Mouse (Mus musculus): ENCODE measurements at regions not wholly inside any gene's neighbourhood (a gene's known extent, or its start where the extent isn't known, plus 50 kb on each side); places are given as distances from the start of the nearest gene placed in this dataset.
A peak's percentile ranks its signal among the peaks of the same experiment; 100 is the strongest.
"Not testable (repeated sequence)": the region's sequence is repeated elsewhere in the genome, so short reads cannot be mapped to it uniquely, and the experiment has no call there.

- no peak for ATAC-seq (replicated peaks; ENCODE audit: poor library complexity, severe bottlenecking)
Observed at GRCm38 (mm10) chr5:134848981-134849380, 57.6 kb downstream of the Tmem270 start.

- ATAC-seq (replicated peaks; ENCODE audit: poor library complexity, severe bottlenecking): no peak
Observed at GRCm38 (mm10) chr5:134848571-134848970, 58.0 kb downstream of the Tmem270 start.

- ATAC-seq (replicated peaks; ENCODE audit: poor library complexity, severe bottlenecking): no peak
Observed at GRCm38 (mm10) chr5:134845416-134845815, 61.1 kb downstream of the Tmem270 start.

GRCm38 (mm10) chr5:134844216-134844615 is 62.3 kb downstream of the Tmem270 start:
- ATAC-seq (replicated peaks; ENCODE audit: poor library complexity, severe bottlenecking): not testable (repeated sequence)

DNA sequence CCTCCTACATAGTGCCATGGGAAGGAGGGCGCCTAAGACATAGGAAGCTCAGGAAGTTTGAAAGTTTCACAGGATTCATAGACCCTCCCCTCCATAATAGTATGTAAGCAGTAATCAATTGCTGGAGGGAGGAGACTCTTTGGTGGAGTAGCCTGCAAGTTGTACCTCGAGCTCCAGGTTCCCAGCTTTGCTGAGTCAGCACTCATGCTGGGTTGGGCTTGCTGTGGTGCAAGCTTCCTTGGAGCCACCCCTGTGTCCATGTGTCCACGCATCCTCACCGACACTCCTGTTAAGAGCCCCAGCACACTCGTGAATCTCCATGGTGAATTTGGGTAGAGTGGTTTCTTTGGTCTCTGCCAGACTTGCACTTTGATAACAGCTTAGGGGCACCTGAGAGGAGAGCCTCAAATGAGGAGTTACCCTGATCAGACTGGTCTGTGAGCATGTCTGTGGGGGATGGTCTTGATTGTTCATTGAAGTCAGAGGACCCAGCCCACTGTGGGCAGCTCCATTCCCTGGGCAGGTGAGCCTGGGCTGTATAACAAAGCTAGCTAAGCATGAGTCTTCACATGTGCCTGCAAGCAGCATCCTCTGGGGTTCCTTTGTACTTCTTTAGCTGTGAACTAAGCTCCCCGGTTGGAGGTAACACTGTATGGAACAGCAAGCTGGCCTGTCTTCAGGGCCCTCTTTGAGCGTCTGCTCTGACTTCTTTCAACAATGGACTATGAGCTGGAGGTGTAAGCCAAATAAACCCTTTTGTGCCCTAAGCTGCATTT is 65.1 kb downstream of the Tmem270 start:
- no peak for ATAC-seq (replicated peaks; ENCODE audit: poor library complexity, severe bottlenecking)

GRCm38 (mm10) chr5:134836489-134836888 is 70.0 kb downstream of the Tmem270 start:
- ATAC-seq (replicated peaks; ENCODE audit: poor library complexity, severe bottlenecking): no peak

GRCm38 (mm10) chr5:134832896-134833295 is 73.6 kb downstream of the Tmem270 start:
- no peak for ATAC-seq (replicated peaks; ENCODE audit: poor library complexity, severe bottlenecking)

- ATAC-seq (replicated peaks; ENCODE audit: poor library complexity, severe bottlenecking): no peak
Observed at GRCm38 (mm10) chr5:134817671-134818070, 70.5 kb upstream of the Eln start.

DNA sequence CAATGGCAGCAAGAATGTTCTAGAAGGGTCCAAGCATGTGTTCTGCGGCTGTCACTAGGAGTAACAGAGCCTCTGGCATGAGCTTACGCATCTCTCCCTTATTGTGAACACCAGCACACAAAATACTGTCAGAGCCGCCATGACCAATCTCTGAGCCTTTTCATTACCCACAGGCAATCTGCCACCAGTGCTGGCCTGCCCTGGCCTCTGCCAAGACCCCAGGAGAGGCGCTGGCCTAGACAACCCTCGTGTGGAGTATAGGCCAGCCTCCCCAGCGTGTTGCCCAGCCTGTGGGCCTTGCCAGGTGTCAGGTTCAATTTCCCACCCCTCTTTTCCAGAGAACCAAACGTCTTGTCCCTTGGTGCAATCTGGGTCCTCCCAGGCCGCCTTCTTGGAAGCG is 62.0 kb upstream of the Eln start:
- ATAC-seq (replicated peaks; ENCODE audit: poor library complexity, severe bottlenecking): no peak

DNA sequence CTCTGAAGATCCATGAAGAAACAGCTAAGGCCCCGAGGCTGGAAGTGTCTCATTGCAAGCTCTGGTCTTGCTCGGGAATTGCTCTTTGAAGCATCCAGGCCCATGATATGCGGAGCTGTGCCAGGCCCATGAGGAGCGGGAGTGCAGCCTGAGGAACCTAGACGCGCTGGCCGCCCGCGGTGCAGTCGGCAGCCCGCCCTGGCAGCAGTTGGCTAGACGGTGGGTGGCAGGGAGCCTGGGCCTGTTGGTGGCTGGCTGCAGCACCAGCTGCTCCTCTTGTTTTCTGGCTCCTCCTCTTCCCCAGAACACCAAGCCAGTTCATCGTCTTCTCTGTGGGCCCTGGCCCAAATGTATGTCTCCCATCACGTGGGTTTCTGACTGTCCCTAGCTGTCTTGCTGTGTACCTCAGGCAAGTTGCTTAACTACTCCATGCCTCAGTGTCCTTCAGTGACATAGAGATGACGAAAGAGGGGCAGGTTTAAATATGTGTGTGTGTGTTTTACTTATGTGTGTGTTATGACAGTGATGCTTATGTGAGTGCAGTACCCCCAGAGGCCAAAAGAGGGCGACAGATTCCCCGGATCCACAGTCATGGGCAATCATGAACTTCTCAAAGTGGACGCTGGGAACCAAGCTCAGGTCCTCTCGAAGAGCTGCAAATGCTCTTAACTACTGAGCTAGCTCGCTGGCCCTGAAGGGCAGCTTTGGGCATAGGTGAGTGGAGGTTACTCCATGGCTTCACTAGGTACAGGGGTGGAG is 57.3 kb upstream of the Eln start:
- no peak for ATAC-seq (replicated peaks; ENCODE audit: poor library complexity, severe bottlenecking)

GRCm38 (mm10) chr5:134802161-134802719 is 55.1 kb upstream of the Eln start:
- peak; percentile 98 for ATAC-seq (replicated peaks; ENCODE audit: poor library complexity, severe bottlenecking)

- no peak for ATAC-seq (replicated peaks; ENCODE audit: poor library complexity, severe bottlenecking)
Observed at GRCm38 (mm10) chr5:134800481-134800880, 53.4 kb upstream of the Eln start.

GRCm38 (mm10) chr5:134799911-134800310 is 52.8 kb upstream of the Eln start:
- ATAC-seq (replicated peaks; ENCODE audit: poor library complexity, severe bottlenecking): no peak

GRCm38 (mm10) chr5:134797688-134798094 is 50.6 kb upstream of the Eln start:
- no peak for ATAC-seq (replicated peaks; ENCODE audit: poor library complexity, severe bottlenecking)

Measured in granulocyte monocyte progenitor cell, adult 5-6 weeks (primary cell).